Mouse (Mus musculus) left cerebral cortex, postnatal 4 days (tissue): ENCODE measurements around the gene Acat1. TPM values are rescaled to one million over a fixed set of nuclear protein-coding genes. Genes with fewer than 3 reads are reported as not detected.

Experiments used
- DNase-seq: peaks from one replicate; pipeline ENCODE4 v3.0.0-alpha.2; 2022
- intact Hi-C: fragments of 180-260 bp; cut with DNase I; formaldehyde crosslinking; loops from one replicate; pipeline ENCODE4 v1.15.1; 2025
- total RNA-seq, 2 experiments: library from RNA; stranded (reverse); gene quantifications; 2 replicates each; pipeline ENCODE4 v1.2.3; 2021

Gene Acat1
- total RNA-seq, 2 experiments from 2014 or later = 137 to 153 TPM

- DNase-seq = no peak
- intact Hi-C loops = no loop called here
Measured at GRCm38 (mm10) chr9:53535416-53536320, 74.5 kb downstream of the Acat1 start.

Other genes with a start within 250 kb of the Acat1 start
- gene Kdelc2, start 226.4 kb downstream of the Acat1 start, total RNA-seq = 1 to 10 TPM; 5.7 to 6.6 TPM
- not detected for gene 4930550C14Rik, start 208.1 kb downstream of the Acat1 start, total RNA-seq
- gene Atm, start 73.6 kb downstream of the Acat1 start, total RNA-seq = 10 to 100 TPM; 23.8 to 24.7 TPM
- gene Npat, start 73.3 kb downstream of the Acat1 start, total RNA-seq = 10 to 100 TPM; 15.4 to 16.4 TPM
- gene Cul5, start 59.6 kb upstream of the Acat1 start, total RNA-seq = 10 to 100 TPM; 51.7 to 53.5 TPM
- 1 to 10 TPM; 2.0 to 2.1 TPM for gene Rab39, start 95.8 kb upstream of the Acat1 start, total RNA-seq
- gene Slc35f2, start 161.2 kb upstream of the Acat1 start, total RNA-seq = 10 to 100 TPM; 13.1 to 14.1 TPM
- gene Sln, start 239.8 kb upstream of the Acat1 start, total RNA-seq = not detected